Mouse (Mus musculus): ENCODE measurements at regions not wholly inside any gene's neighbourhood (a gene's known extent, or its start where the extent isn't known, plus 50 kb on each side); places are given as distances from the start of the nearest gene placed in this dataset.

DNA sequence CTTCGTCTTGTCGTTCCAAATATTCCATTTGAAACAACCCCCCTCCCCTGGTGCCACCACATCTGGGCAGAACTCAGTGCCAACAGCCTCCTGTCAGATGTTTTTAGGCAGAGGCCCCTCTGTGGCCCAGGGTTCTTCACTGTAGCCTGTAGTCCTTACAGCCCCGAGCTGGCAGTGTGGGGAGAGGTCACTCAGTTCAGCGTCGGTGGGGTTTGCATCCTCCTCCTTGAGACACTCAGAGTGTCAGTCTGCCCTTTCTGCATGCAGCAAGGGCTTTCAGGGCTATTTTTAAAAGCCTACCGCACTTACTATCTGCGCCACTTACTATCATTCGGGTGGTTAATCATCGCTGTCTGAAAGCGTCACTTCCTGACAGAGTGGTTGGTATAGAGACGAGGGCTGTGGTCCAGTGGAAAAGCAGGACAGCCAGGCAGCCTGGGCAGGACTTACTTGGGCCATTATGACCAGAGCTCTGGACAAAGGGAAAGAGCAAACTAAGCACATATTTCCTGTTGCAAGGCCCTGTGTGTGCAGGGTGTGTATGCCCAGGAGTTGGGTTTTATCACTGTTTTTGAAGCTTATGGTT lies 932.5 kb upstream of the Fam160b2 start:
- no peak overlapping the region for H3K27ac ChIP-seq (ENCODE audit: insufficient read depth, low read depth, low read length)
- no peaks in the 10 kb centered on the region for H3K27me3 ChIP-seq (ENCODE audit: control insufficient read depth, insufficient read depth, low read length)
- 47% methylated on average over 11 of the region's 11 CpGs for WGBS
- no peak overlapping the region for H3K4me3 ChIP-seq (ENCODE audit: low read depth, low read length)
- H3K4me1 ChIP-seq (ENCODE audit: control insufficient read depth, insufficient read depth, insufficient read length, low read length): no peaks in the 10 kb centered on the region
- no peak for TF ChIP-seq POLR2A (IDR thresholded peaks at IDR 0.05; ENCODE audit: low read depth, low read length)
- no peak for TF ChIP-seq CTCF (IDR thresholded peaks at IDR 0.05; ENCODE audit: extremely low read depth, insufficient read length, insufficient replicate concordance, low read depth, low read length)
- H3K36me3 ChIP-seq (ENCODE audit: control insufficient read depth, insufficient read depth, low read length): no peaks in the 10 kb centered on the region

GRCm38 (mm10) chr14:71531298-71531697 lies 931.7 kb upstream of the Fam160b2 start:
- Histone ChIP-seq H3K4me1 (ENCODE audit: control insufficient read depth, insufficient read depth, insufficient read length, low read length) (no peaks in the 10 kb centered on the region), H3K36me3 (ENCODE audit: control insufficient read depth, insufficient read depth, low read length) (no peaks in the 10 kb centered on the region), H3K27ac (ENCODE audit: insufficient read depth, low read depth, low read length) (no peak overlapping the region), H3K4me3 (ENCODE audit: low read depth, low read length) (no peak overlapping the region), H3K27me3 (ENCODE audit: control insufficient read depth, insufficient read depth, low read length) (no peaks in the 10 kb centered on the region)
- no peak for TF ChIP-seq CTCF (IDR thresholded peaks at IDR 0.05; ENCODE audit: extremely low read depth, insufficient read length, insufficient replicate concordance, low read depth, low read length)
- TF ChIP-seq POLR2A (IDR thresholded peaks at IDR 0.05; ENCODE audit: low read depth, low read length): no peak
- 47% methylated on average over 2 of the region's 2 CpGs for WGBS

DNA sequence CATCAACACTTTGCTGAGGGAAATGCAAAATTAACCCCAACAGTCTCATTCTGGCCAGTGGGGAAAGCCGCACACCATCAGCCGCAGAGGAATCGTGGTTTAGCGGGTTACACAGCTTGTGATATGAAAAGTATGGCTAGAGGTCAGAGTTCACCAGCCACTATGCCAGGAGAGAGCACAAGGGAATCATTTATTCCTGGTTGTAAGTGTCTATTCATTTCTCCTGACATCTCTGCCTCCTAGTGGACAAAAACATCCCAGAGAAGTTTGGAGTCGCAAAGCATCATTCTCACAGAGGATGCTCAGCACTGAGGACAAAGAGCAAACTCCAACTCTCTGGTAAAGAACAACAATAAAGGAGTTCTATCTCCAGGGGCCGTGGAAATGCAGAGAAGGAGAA lies 930.8 kb upstream of the Fam160b2 start:
- 66% methylated on average over 6 of the region's 6 CpGs for WGBS
- H3K36me3 ChIP-seq (ENCODE audit: control insufficient read depth, insufficient read depth, low read length): no peaks in the 10 kb centered on the region
- no peaks in the 10 kb centered on the region for H3K27me3 ChIP-seq (ENCODE audit: control insufficient read depth, insufficient read depth, low read length)
- no peaks in the 10 kb centered on the region for H3K4me1 ChIP-seq (ENCODE audit: control insufficient read depth, insufficient read depth, insufficient read length, low read length)
- TF ChIP-seq CTCF (IDR thresholded peaks at IDR 0.05; ENCODE audit: extremely low read depth, insufficient read length, insufficient replicate concordance, low read depth, low read length): no peak
- TF ChIP-seq POLR2A (IDR thresholded peaks at IDR 0.05; ENCODE audit: low read depth, low read length): no peak
- no peak overlapping the region for H3K27ac ChIP-seq (ENCODE audit: insufficient read depth, low read depth, low read length)
- H3K4me3 ChIP-seq (ENCODE audit: low read depth, low read length): no peak overlapping the region

DNA sequence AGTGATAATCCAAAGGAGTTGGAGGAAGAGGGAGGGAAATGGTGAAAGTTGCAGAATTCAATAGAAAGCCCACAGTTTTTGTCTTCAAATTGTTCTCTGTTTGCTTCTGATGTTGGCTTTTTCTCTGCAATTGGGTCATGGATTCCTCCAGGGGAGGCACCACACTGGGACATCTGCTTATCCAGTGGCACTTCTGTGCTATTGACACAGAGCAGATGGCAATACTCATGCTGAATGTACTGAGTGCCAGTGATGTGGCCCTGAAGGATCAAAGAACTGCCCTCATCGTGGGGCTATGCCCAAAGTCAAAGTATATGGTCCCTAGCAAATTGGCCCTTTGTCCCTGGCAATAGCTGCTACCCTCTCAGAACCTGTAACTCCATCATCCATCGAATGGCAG lies 918.9 kb upstream of the Fam160b2 start:
- Histone ChIP-seq H3K27ac (ENCODE audit: insufficient read depth, low read depth, low read length) (no peak overlapping the region), H3K4me3 (ENCODE audit: low read depth, low read length) (no peak overlapping the region), H3K36me3 (ENCODE audit: control insufficient read depth, insufficient read depth, low read length) (no peaks in the 10 kb centered on the region), H3K4me1 (ENCODE audit: control insufficient read depth, insufficient read depth, insufficient read length, low read length) (no peaks in the 10 kb centered on the region), H3K27me3 (ENCODE audit: control insufficient read depth, insufficient read depth, low read length) (no peaks in the 10 kb centered on the region)
- WGBS: 34% methylated on average over 2 of the region's 2 CpGs
- TF ChIP-seq POLR2A (IDR thresholded peaks at IDR 0.05; ENCODE audit: low read depth, low read length) (no peak), CTCF (IDR thresholded peaks at IDR 0.05; ENCODE audit: extremely low read depth, insufficient read length, insufficient replicate concordance, low read depth, low read length) (no peak)

GRCm38 (mm10) chr14:71500851-71501250 lies 901.2 kb upstream of the Fam160b2 start:
- no peaks in the 10 kb centered on the region for H3K4me1 ChIP-seq (ENCODE audit: control insufficient read depth, insufficient read depth, insufficient read length, low read length)
- no peak overlapping the region for H3K27ac ChIP-seq (ENCODE audit: insufficient read depth, low read depth, low read length)
- no peaks in the 10 kb centered on the region for H3K27me3 ChIP-seq (ENCODE audit: control insufficient read depth, insufficient read depth, low read length)
- H3K4me3 ChIP-seq (ENCODE audit: low read depth, low read length): no peak overlapping the region
- TF ChIP-seq POLR2A (IDR thresholded peaks at IDR 0.05; ENCODE audit: low read depth, low read length) (no peak), CTCF (IDR thresholded peaks at IDR 0.05; ENCODE audit: extremely low read depth, insufficient read length, insufficient replicate concordance, low read depth, low read length) (no peak)
- 88% methylated on average over 1 of the region's 1 CpGs for WGBS
- H3K36me3 ChIP-seq (ENCODE audit: control insufficient read depth, insufficient read depth, low read length): no peaks in the 10 kb centered on the region

- H3K4me1 ChIP-seq (ENCODE audit: control insufficient read depth, insufficient read depth, insufficient read length, low read length): no peaks in the 10 kb centered on the region
- H3K27ac ChIP-seq (ENCODE audit: insufficient read depth, low read depth, low read length): no peak overlapping the region
- H3K4me3 ChIP-seq (ENCODE audit: low read depth, low read length): no peak overlapping the region
- WGBS: 77% methylated on average over 7 of the region's 7 CpGs
- no peak for TF ChIP-seq CTCF (IDR thresholded peaks at IDR 0.05; ENCODE audit: extremely low read depth, insufficient read length, insufficient replicate concordance, low read depth, low read length)
- no peak for TF ChIP-seq POLR2A (IDR thresholded peaks at IDR 0.05; ENCODE audit: low read depth, low read length)
- H3K27me3 ChIP-seq (ENCODE audit: control insufficient read depth, insufficient read depth, low read length): no peaks in the 10 kb centered on the region
- H3K36me3 ChIP-seq (ENCODE audit: control insufficient read depth, insufficient read depth, low read length): no peaks in the 10 kb centered on the region
Measured at GRCm38 (mm10) chr14:71491201-71491600, 891.6 kb upstream of the Fam160b2 start.

GRCm38 (mm10) chr14:71486176-71486970 lies 886.7 kb upstream of the Fam160b2 start:
- H3K4me3 ChIP-seq (ENCODE audit: low read depth, low read length): no peak overlapping the region
- H3K27ac ChIP-seq (ENCODE audit: insufficient read depth, low read depth, low read length): no peak overlapping the region
- no peaks in the 10 kb centered on the region for H3K4me1 ChIP-seq (ENCODE audit: control insufficient read depth, insufficient read depth, insufficient read length, low read length)
- H3K36me3 ChIP-seq (ENCODE audit: control insufficient read depth, insufficient read depth, low read length): no peaks in the 10 kb centered on the region
- 81% methylated on average over 12 of the region's 12 CpGs for WGBS
- TF ChIP-seq POLR2A (IDR thresholded peaks at IDR 0.05; ENCODE audit: low read depth, low read length): no peak
- TF ChIP-seq CTCF (IDR thresholded peaks at IDR 0.05; ENCODE audit: extremely low read depth, insufficient read length, insufficient replicate concordance, low read depth, low read length): no peak
- H3K27me3 ChIP-seq (ENCODE audit: control insufficient read depth, insufficient read depth, low read length): no peaks in the 10 kb centered on the region
